Mouse (Mus musculus): ENCODE results near the gene Ccdc6. TPM values are rescaled to one million over a fixed set of nuclear protein-coding genes. Genes with fewer than 3 reads are reported as not detected.

The Ccdc6 gene
- total RNA-seq, 1 experiment, result 21.3 TPM

DNA sequence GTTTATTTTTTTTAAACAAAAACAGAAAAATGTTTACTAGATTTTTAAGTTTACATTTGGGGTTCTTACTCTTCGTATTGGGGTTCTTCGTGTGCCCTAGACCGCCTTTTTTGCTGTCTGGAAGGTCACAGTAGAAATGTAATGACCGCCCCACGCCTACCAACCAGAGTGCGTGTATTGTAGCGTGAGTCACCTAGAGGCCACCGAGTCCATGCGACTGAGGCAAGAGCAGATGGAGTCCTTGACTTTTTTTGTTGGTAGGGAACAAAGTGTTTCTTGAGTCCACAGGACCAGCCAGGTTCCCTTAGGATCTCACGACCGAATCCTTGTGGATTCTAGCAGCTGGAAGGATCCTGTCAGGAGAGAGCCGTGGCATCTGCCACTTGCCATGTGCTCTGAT is 63.9 kb downstream of the Ccdc6 start:
- no peak for DNase-seq (ENCODE audit: low read depth, low spot score)
- in situ Hi-C loops (cut with MboI; ENCODE audit: low sequenced_read_pairs in 2 of 2, unreplicated experiment in 2 of 2), result no loop called here
- peaks cover 0 to 2% of the 10 kb centered on the region in 2 experiments; a peak in 1 of 4 replicates for H3K4me1 ChIP-seq (ENCODE audit: control insufficient read depth in 2 of 2, insufficient read depth in 2 of 2, low read length in 2 of 2, poor library complexity in 1 of 2)
- H3K36me3 ChIP-seq (ENCODE audit: control insufficient read depth, insufficient read depth, low read length, poor library complexity, severe bottlenecking), result peaks cover 18% of the 10 kb centered on the region; the same call in 1 of the 2 replicates
- TF ChIP-seq HCFC1 (IDR thresholded peaks at IDR 0.05; ENCODE audit: borderline replicate concordance, insufficient read depth, low read length) (no peak), ZC3H11A (IDR thresholded peaks at IDR 0.05; ENCODE audit: borderline replicate concordance, low read depth, low read length) (no peak)
- H3K4me3 ChIP-seq (ENCODE audit: insufficient read depth in 1 of 2, low read depth in 1 of 2, low read length in 2 of 2, poor library complexity in 1 of 2, severe bottlenecking in 1 of 2), result no peak overlapping the region
- no peak overlapping the region for H3K27ac ChIP-seq (ENCODE audit: insufficient read depth, low read depth, low read length, poor library complexity, severe bottlenecking)
- H3K9ac ChIP-seq (ENCODE audit: insufficient read depth, low read depth, low read length, poor library complexity, severe bottlenecking), result no peak overlapping the region
- no peaks in the 10 kb centered on the region for H3K9me3 ChIP-seq (ENCODE audit: control insufficient read depth, insufficient read depth, low read depth, low read length)

DNA sequence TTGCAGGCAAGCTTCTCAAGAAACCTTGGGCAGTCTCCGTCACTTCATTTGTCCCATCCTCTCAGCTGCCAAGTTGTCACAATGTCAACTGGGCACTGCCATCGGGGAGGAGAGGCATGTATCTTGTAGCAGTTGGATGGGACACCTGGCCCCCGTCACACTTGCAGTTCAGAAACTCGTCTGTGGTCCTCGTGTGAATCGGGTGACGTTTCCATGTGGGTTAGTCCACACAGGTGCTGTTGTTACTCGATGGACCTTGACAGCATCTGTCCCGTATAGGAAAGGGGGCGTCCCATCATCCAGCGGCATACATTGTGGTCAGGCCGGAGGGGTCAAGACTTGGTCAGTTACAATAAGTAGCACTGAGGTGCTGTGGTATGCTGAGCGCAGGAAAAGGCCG is 64.6 kb downstream of the Ccdc6 start:
- H3K36me3 ChIP-seq (ENCODE audit: control insufficient read depth, insufficient read depth, low read length, poor library complexity, severe bottlenecking), result peaks cover 18% of the 10 kb centered on the region; the same call in 1 of the 2 replicates
- in situ Hi-C loops (cut with MboI; ENCODE audit: low sequenced_read_pairs in 2 of 2, unreplicated experiment in 2 of 2), result no loop called here
- H3K4me1 ChIP-seq (ENCODE audit: control insufficient read depth in 2 of 2, insufficient read depth in 2 of 2, low read length in 2 of 2, poor library complexity in 1 of 2), result peaks cover 0 to 2% of the 10 kb centered on the region in 2 experiments; a peak in 1 of 4 replicates
- no peak for TF ChIP-seq CHD2 (IDR thresholded peaks at IDR 0.05; ENCODE audit: low read depth, low read length)
- no peak for TF ChIP-seq ZNF384 (IDR thresholded peaks at IDR 0.05; ENCODE audit: low read depth, low read length)
- TF ChIP-seq HCFC1 (IDR thresholded peaks at IDR 0.05; ENCODE audit: borderline replicate concordance, insufficient read depth, low read length), result no peak
- no peak for TF ChIP-seq MAFK (IDR thresholded peaks at IDR 0.05; ENCODE audit: insufficient read depth, low read depth, low read length)
- TF ChIP-seq ZC3H11A (IDR thresholded peaks at IDR 0.05; ENCODE audit: borderline replicate concordance, low read depth, low read length), result no peak
- no peaks in the 10 kb centered on the region for H3K9me3 ChIP-seq (ENCODE audit: control insufficient read depth, insufficient read depth, low read depth, low read length)
- DNase-seq (ENCODE audit: low read depth, low spot score), result no peak
- no peak overlapping the region for H3K27ac ChIP-seq (ENCODE audit: insufficient read depth, low read depth, low read length, poor library complexity, severe bottlenecking)
- H3K9ac ChIP-seq (ENCODE audit: insufficient read depth, low read depth, low read length, poor library complexity, severe bottlenecking), result no peak overlapping the region
- H3K4me3 ChIP-seq (ENCODE audit: insufficient read depth in 1 of 2, low read depth in 1 of 2, low read length in 2 of 2, poor library complexity in 1 of 2, severe bottlenecking in 1 of 2), result no peak overlapping the region

DNA sequence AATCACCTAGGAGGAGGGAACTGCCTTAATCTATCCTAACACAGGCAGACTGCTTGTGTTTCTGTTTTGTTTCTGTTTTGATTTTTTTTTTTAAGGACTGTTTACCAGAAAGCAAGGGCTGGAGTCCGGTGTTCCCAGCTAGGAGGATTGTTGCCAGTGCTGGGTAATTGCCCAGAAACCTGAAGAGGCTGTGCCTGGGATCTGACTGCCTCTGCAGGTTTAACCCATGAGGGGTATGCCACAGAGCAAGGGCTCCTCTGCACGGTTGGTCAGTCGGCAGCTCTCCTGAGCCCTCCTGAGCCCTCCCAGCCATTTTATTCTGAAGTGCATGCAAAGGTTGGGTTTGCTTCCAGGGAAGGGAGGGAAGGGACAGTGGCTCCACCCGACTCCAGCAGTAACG is 66.8 kb downstream of the Ccdc6 start:
- Histone ChIP-seq H3K4me1 (ENCODE audit: control insufficient read depth in 2 of 2, insufficient read depth in 2 of 2, low read length in 2 of 2, poor library complexity in 1 of 2) (peaks cover 0 to 2% of the 10 kb centered on the region in 2 experiments; a peak in 1 of 4 replicates), H3K4me3 (ENCODE audit: insufficient read depth in 1 of 2, low read depth in 1 of 2, low read length in 2 of 2, poor library complexity in 1 of 2, severe bottlenecking in 1 of 2) (no peak overlapping the region), H3K9ac (ENCODE audit: insufficient read depth, low read depth, low read length, poor library complexity, severe bottlenecking) (no peak overlapping the region), H3K36me3 (ENCODE audit: control insufficient read depth, insufficient read depth, low read length, poor library complexity, severe bottlenecking) (peaks cover 26% of the 10 kb centered on the region; the same call in 1 of the 2 replicates), H3K9me3 (ENCODE audit: control insufficient read depth, insufficient read depth, low read depth, low read length) (no peaks in the 10 kb centered on the region), H3K27ac (ENCODE audit: insufficient read depth, low read depth, low read length, poor library complexity, severe bottlenecking) (no peak overlapping the region)
- in situ Hi-C loops (cut with MboI; ENCODE audit: low sequenced_read_pairs in 2 of 2, unreplicated experiment in 2 of 2), result no loop called here
- no peak for TF ChIP-seq MAFK (IDR thresholded peaks at IDR 0.05; ENCODE audit: insufficient read depth, low read depth, low read length)
- no peak for TF ChIP-seq ZNF384 (IDR thresholded peaks at IDR 0.05; ENCODE audit: low read depth, low read length)
- TF ChIP-seq CHD2 (IDR thresholded peaks at IDR 0.05; ENCODE audit: low read depth, low read length), result no peak
- TF ChIP-seq HCFC1 (IDR thresholded peaks at IDR 0.05; ENCODE audit: borderline replicate concordance, insufficient read depth, low read length), result no peak
- no peak for TF ChIP-seq ZC3H11A (IDR thresholded peaks at IDR 0.05; ENCODE audit: borderline replicate concordance, low read depth, low read length)
- DNase-seq (ENCODE audit: low read depth, low spot score), result no peak

DNA sequence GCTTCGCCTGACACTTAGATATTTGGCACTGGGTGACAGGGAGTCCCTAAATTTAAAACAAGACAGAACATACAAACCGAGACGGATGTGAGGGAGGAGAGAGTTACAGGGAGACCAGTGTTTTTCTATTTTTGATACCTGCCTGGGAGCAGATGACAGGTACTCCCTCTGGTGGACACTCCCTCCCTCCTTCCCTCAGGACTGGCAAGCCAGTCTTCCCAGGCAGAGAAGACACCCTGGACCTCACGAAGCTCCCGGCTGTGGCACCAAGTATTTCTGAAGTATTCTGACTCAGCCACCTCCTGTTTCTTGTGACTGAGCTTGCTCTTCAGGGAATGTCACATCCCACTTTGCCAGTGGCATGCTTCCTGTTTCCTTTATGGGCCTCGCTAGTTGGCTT is 69.0 kb downstream of the Ccdc6 start:
- Histone ChIP-seq H3K27ac (ENCODE audit: insufficient read depth, low read depth, low read length, poor library complexity, severe bottlenecking) (no peak overlapping the region), H3K36me3 (ENCODE audit: control insufficient read depth, insufficient read depth, low read length, poor library complexity, severe bottlenecking) (peaks cover 38% of the 10 kb centered on the region; the same call in 1 of the 2 replicates), H3K9me3 (ENCODE audit: control insufficient read depth, insufficient read depth, low read depth, low read length) (no peaks in the 10 kb centered on the region), H3K9ac (ENCODE audit: insufficient read depth, low read depth, low read length, poor library complexity, severe bottlenecking) (no peak overlapping the region), H3K4me1 (ENCODE audit: control insufficient read depth in 2 of 2, insufficient read depth in 2 of 2, low read length in 2 of 2, poor library complexity in 1 of 2) (peaks cover 0 to 2% of the 10 kb centered on the region in 2 experiments; a peak in 1 of 4 replicates), H3K4me3 (ENCODE audit: insufficient read depth in 1 of 2, low read depth in 1 of 2, low read length in 2 of 2, poor library complexity in 1 of 2, severe bottlenecking in 1 of 2) (no peak overlapping the region)
- in situ Hi-C loops (cut with MboI; ENCODE audit: low sequenced_read_pairs in 2 of 2, unreplicated experiment in 2 of 2), result no loop called here
- DNase-seq (ENCODE audit: low read depth, low spot score), result no peak
- TF ChIP-seq ZNF384 (IDR thresholded peaks at IDR 0.05; ENCODE audit: low read depth, low read length) (no peak), HCFC1 (IDR thresholded peaks at IDR 0.05; ENCODE audit: borderline replicate concordance, insufficient read depth, low read length) (no peak), CHD2 (IDR thresholded peaks at IDR 0.05; ENCODE audit: low read depth, low read length) (no peak), MAFK (IDR thresholded peaks at IDR 0.05; ENCODE audit: insufficient read depth, low read depth, low read length) (no peak), ZC3H11A (IDR thresholded peaks at IDR 0.05; ENCODE audit: borderline replicate concordance, low read depth, low read length) (no peak)

DNA sequence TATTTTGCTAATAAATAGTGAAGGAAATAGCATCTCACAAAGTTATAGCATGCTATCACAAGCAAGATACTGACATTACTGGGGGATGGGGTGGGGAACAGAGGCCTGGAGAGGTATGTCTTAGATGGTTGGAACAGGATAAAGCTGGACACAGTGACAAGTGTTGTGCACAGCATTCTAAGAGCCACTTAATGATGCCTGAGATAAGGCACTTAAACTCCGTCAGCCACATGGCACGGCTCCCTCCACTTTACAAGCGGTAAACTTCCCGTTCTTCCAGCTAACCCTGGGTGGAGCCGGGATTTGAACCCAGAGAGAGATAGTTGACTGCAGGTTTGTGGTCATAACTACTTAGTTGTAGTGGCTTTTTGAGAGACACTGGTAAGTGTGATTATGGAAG is 69.5 kb downstream of the Ccdc6 start:
- no peaks in the 10 kb centered on the region for H3K9me3 ChIP-seq (ENCODE audit: control insufficient read depth, insufficient read depth, low read depth, low read length)
- H3K4me3 ChIP-seq (ENCODE audit: insufficient read depth in 1 of 2, low read depth in 1 of 2, low read length in 2 of 2, poor library complexity in 1 of 2, severe bottlenecking in 1 of 2), result no peak overlapping the region
- peaks cover 0 to 2% of the 10 kb centered on the region in 2 experiments; a peak in 1 of 4 replicates for H3K4me1 ChIP-seq (ENCODE audit: control insufficient read depth in 2 of 2, insufficient read depth in 2 of 2, low read length in 2 of 2, poor library complexity in 1 of 2)
- TF ChIP-seq MAFK (IDR thresholded peaks at IDR 0.05; ENCODE audit: insufficient read depth, low read depth, low read length), result no peak
- TF ChIP-seq ZC3H11A (IDR thresholded peaks at IDR 0.05; ENCODE audit: borderline replicate concordance, low read depth, low read length), result no peak
- TF ChIP-seq ZNF384 (IDR thresholded peaks at IDR 0.05; ENCODE audit: low read depth, low read length), result no peak
- no peak for TF ChIP-seq CHD2 (IDR thresholded peaks at IDR 0.05; ENCODE audit: low read depth, low read length)
- no peak for TF ChIP-seq HCFC1 (IDR thresholded peaks at IDR 0.05; ENCODE audit: borderline replicate concordance, insufficient read depth, low read length)
- in situ Hi-C loops (cut with MboI; ENCODE audit: low sequenced_read_pairs in 2 of 2, unreplicated experiment in 2 of 2), result no loop called here
- no peak overlapping the region for H3K9ac ChIP-seq (ENCODE audit: insufficient read depth, low read depth, low read length, poor library complexity, severe bottlenecking)
- no peak overlapping the region for H3K27ac ChIP-seq (ENCODE audit: insufficient read depth, low read depth, low read length, poor library complexity, severe bottlenecking)
- H3K36me3 ChIP-seq (ENCODE audit: control insufficient read depth, insufficient read depth, low read length, poor library complexity, severe bottlenecking), result peaks cover 38% of the 10 kb centered on the region; the same call in 1 of the 2 replicates
- DNase-seq (ENCODE audit: low read depth, low spot score), result no peak
